Mouse (Mus musculus) CH12.LX (cell line): ENCODE measurements around the gene St3gal3.

ENCODE experiments used
- CHD2 ChIP-seq: IDR thresholded peaks from 2 replicates; pipeline ENCODE4 v1.6.1; 2011; ENCODE audit warnings: low read length, improper control_type of control experiment
- CTCF ChIP-seq, 2 experiments: IDR thresholded peaks in 1 of 2; conservative IDR thresholded peaks in 1 of 2; 2 replicates each; pipeline ENCODE4 v1.5.1; 2011 to 2012; ENCODE audit warnings: low read depth in 2 of 2, low read length in 2 of 2, improper control_type of control experiment in 1 of 2, inconsistent platforms in 1 of 2, mild to moderate bottlenecking in 1 of 2, moderate library complexity in 1 of 2
- EP300 ChIP-seq: IDR thresholded peaks from 2 replicates; pipeline ENCODE4 v1.6.1; 2011; ENCODE audit warnings: low read length, improper control_type of control experiment
- HCFC1 ChIP-seq: IDR thresholded peaks from 2 replicates; pipeline ENCODE4 v1.6.1; 2012; ENCODE audit warnings: low read depth, mild to moderate bottlenecking, inconsistent platforms, low read length, improper control_type of control experiment
- JUND ChIP-seq: conservative IDR thresholded peaks from 2 replicates; pipeline ENCODE4 v1.6.1; 2011; ENCODE audit warnings: low read depth, low read length, improper control_type of control experiment
- KAT2A ChIP-seq: IDR thresholded peaks from 2 replicates; pipeline ENCODE4 v1.6.1; 2012; ENCODE audit warnings: low read length, improper control_type of control experiment, inconsistent platforms; ENCODE audit not compliant: insufficient replicate concordance
- MAX ChIP-seq: IDR thresholded peaks from 2 replicates; pipeline ENCODE4 v1.6.1; 2011; ENCODE audit warnings: low read length, improper control_type of control experiment
- MYC ChIP-seq: IDR thresholded peaks from 2 replicates; pipeline ENCODE4 v1.6.1; 2011; ENCODE audit warnings: low read depth, mild to moderate bottlenecking, improper control_type of control experiment, low read length
- POLR2A ChIP-seq: IDR thresholded peaks from 2 replicates; pipeline ENCODE4 v1.6.1; 2011; ENCODE audit warnings: low read depth, mild to moderate bottlenecking, improper control_type of control experiment, low read length
- SIN3A ChIP-seq: IDR thresholded peaks from 2 replicates; pipeline ENCODE4 v1.6.1; 2012; ENCODE audit warnings: low read length, improper control_type of control experiment, inconsistent platforms
- TBP ChIP-seq: conservative IDR thresholded peaks from 2 replicates; pipeline ENCODE4 v1.6.1; 2011; ENCODE audit warnings: low read depth, low read length, improper control_type of control experiment
- TCF12 ChIP-seq: IDR thresholded peaks from 2 replicates; pipeline ENCODE4 v1.6.1; 2014; ENCODE audit warnings: low read depth, mild to moderate bottlenecking, inconsistent platforms, low read length, improper control_type of control experiment
- ZC3H11A ChIP-seq: IDR thresholded peaks from 2 replicates; pipeline ENCODE4 v1.6.1; 2012; ENCODE audit warnings: low read depth, mild to moderate bottlenecking, inconsistent platforms, low read length, improper control_type of control experiment
- ZNF384 ChIP-seq: IDR thresholded peaks from 2 replicates; pipeline ENCODE4 v1.6.1; 2012; ENCODE audit warnings: low read depth, low read length, improper control_type of control experiment, inconsistent platforms

GRCm38 (mm10) chr4:117978282-117978681 lies 156.4 kb downstream of the St3gal3 start:
- no peak for TF ChIP-seq CHD2
- no peak for TF ChIP-seq ZNF384
- no peak for TF ChIP-seq CTCF (conservative IDR thresholded peaks at IDR 0.05 in 1 of 2, IDR thresholded peaks at IDR 0.05 in 1 of 2; ENCODE audit: low read depth in 2 of 2, low read length in 2 of 2)
- no peak for TF ChIP-seq ZC3H11A
- no peak for TF ChIP-seq SIN3A
- no peak for TF ChIP-seq TCF12
- TF ChIP-seq EP300: no peak
- TF ChIP-seq MYC: no peak
- TF ChIP-seq POLR2A: no peak
- TF ChIP-seq HCFC1: no peak
- no peak for TF ChIP-seq JUND
- TF ChIP-seq KAT2A: no peak
- TF ChIP-seq MAX: no peak
- TF ChIP-seq TBP: no peak
